Mouse (Mus musculus): ENCODE results near the gene Mindy3.

- TF ChIP-seq GATA1 (IDR thresholded peaks at IDR 0.05; ENCODE audit: borderline replicate concordance, low read length) (no peak), FLI1 (IDR thresholded peaks at IDR 0.05; ENCODE audit: low read length) (no peak)
Observed at GRCm38 (mm10) chr2:12389028-12389427, 30.2 kb downstream of the Mindy3 start.

Measured in megakaryocyte, embryonic 14.5 days (primary cell).